ENCODE assay signal across 27 mouse cellular contexts in genomic region chr7:16978173-16978572, GRCm38 (mm10). TPM values are rescaled to one million over a fixed set of nuclear protein-coding genes. Genes with fewer than 3 reads are reported as not detected.
"Had no signal": no experiment of that assay in that cellular context is flagged by ENCODE, and none has a peak within 500 bp of the region (broad histone marks: within the 10 kb centered on the region; RNA-seq: fewer than 3 reads in every experiment).

No protein-coding gene starts in this region.

- H3K27me3 ChIP-seq: heart, embryonic 12.5 days; hindbrain, embryonic 12.5 days; intestine, embryonic 15.5 days; limb, embryonic 13.5 days; limb, embryonic 15.5 days had no signal

- H3K4me3 ChIP-seq: heart, embryonic 10.5 days; heart, embryonic 12.5 days; hindbrain, embryonic 12.5 days; intestine, embryonic 15.5 days; limb, embryonic 13.5 days; limb, embryonic 15.5 days had no signal

- DNase-seq: forebrain, postnatal 0 days; gastrocnemius, postnatal 10 days; gastrocnemius, postnatal 25 days; heart, adult 18-20 months; heart, postnatal 10 days; heart, postnatal 36 days; kidney, adult 18-20 months; kidney, adult 8-10 months; kidney, postnatal 10 days; kidney, postnatal 25 days; layer of hippocampus, adult 9-11 months; layer of hippocampus, postnatal 36 days; left cerebral cortex, postnatal 4 days had no signal

- H3K4me2 ChIP-seq: heart, embryonic 12.5 days; hindbrain, embryonic 12.5 days; hindbrain, embryonic 14.5 days; intestine, embryonic 15.5 days; limb, embryonic 13.5 days; limb, embryonic 15.5 days had no signal

- H3K9me3 ChIP-seq: heart, embryonic 10.5 days; heart, embryonic 12.5 days; hindbrain, embryonic 12.5 days; intestine, embryonic 15.5 days; limb, embryonic 13.5 days; limb, embryonic 15.5 days had no signal

- H3K27ac ChIP-seq: heart, embryonic 10.5 days; hindbrain, embryonic 12.5 days; hindbrain, embryonic 14.5 days; intestine, embryonic 15.5 days; limb, embryonic 13.5 days; limb, embryonic 15.5 days had no signal

- ATAC-seq: forebrain, postnatal 0 days; hindbrain, embryonic 16.5 days; inflammation-experienced regulatory T-cells, adult 6 months; intestine, embryonic 15.5 days; intestine, postnatal 0 days had no signal

- H3K9ac ChIP-seq: forebrain, postnatal 0 days; heart, embryonic 12.5 days; hindbrain, embryonic 12.5 days; hindbrain, embryonic 14.5 days; intestine, embryonic 15.5 days; limb, embryonic 13.5 days; limb, embryonic 15.5 days had no signal

- H3K36me3 ChIP-seq: heart, embryonic 10.5 days; heart, embryonic 12.5 days; hindbrain, embryonic 12.5 days; intestine, embryonic 15.5 days; limb, embryonic 13.5 days; limb, embryonic 15.5 days had no signal

RNA-seq across cellular contexts. Expression of gene Gm42372, which starts 4.7 kb away (rescaled TPM):
- total RNA-seq: gastrocnemius, adult 18-20 months; gastrocnemius, postnatal 25 days; heart, adult 8-10 months; heart, postnatal 36 days had no signal

RNA-seq across cellular contexts. Expression of gene Pnmal1, which starts 18.7 kb away (rescaled TPM):
- total RNA-seq: gastrocnemius, adult 18-20 months; gastrocnemius, postnatal 25 days; granulocyte monocyte progenitor cell, adult 5-6 weeks; heart, adult 18-20 months; heart, adult 8-10 months; heart, postnatal 10 days; heart, postnatal 36 days; hematopoietic stem cell, adult 5-6 weeks had no signal
- polyA plus RNA-seq: inflammation-experienced regulatory T-cells, adult 6 months had no signal

RNA-seq across cellular contexts. Expression of gene Pnmal2, which starts 33.7 kb away (rescaled TPM):
- total RNA-seq: granulocyte monocyte progenitor cell, adult 5-6 weeks; hematopoietic stem cell, adult 5-6 weeks had no signal
- polyA plus RNA-seq: inflammation-experienced regulatory T-cells, adult 6 months had no signal
